Mouse (Mus musculus) small intestine, adult 2 months (tissue): ENCODE measurements around the gene Cabp4.

Experiments used
- CTCF ChIP-seq: fragments of 200-500 bp; IDR thresholded peaks from 2 replicates; pipeline ENCODE4 v1.5.1; 2012; ENCODE audit warnings: low read depth, mild to moderate bottlenecking, control low read depth, inconsistent platforms, low read length, moderate library complexity, mixed read lengths; ENCODE audit not compliant: insufficient replicate concordance, insufficient read length; ENCODE audit errors: extremely low read depth
- POLR2A ChIP-seq: fragments of 200-500 bp; IDR thresholded peaks from 2 replicates; pipeline ENCODE4 v1.6.1; 2012; ENCODE audit warnings: low read depth, mild to moderate bottlenecking, control low read depth, inconsistent platforms, low read length, moderate library complexity

DNA sequence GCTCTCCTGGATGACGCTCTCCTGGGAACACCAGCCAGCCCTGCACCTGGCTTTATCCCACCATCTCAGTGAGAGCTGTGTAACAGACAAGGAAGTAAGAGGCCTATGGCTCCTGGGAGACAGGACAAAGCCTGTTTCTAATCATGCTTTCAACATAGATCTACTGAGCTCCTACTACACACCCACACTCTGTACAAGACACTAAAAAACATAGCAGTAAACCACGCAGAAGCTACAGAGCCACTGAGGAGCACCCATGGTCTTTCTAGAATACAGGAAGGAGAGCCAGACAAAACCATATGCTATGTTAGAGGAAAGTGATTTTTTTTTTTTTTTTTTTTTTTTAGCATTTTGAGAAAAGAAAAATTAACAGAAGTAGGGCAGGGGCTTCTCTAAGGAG is 25.5 kb downstream of the Cabp4 start:
- no peak for TF ChIP-seq POLR2A
- TF ChIP-seq CTCF, result no peak
